Mouse (Mus musculus) mouse trophoblast stem cell (cell line): ENCODE measurements at regions not wholly inside any gene's neighbourhood (a gene's known extent, or its start where the extent isn't known, plus 50 kb on each side); places are given as distances from the start of the nearest gene placed in this dataset.

Source experiments
- in situ Hi-C, 2 experiments: fragments of 300-500 bp; cut with MseI, MboI; formaldehyde crosslinking; loops; 2 replicates in 1 of 2; 3 replicates in 1 of 2; pipeline ENCODE4 v1.15.1; 2025

DNA sequence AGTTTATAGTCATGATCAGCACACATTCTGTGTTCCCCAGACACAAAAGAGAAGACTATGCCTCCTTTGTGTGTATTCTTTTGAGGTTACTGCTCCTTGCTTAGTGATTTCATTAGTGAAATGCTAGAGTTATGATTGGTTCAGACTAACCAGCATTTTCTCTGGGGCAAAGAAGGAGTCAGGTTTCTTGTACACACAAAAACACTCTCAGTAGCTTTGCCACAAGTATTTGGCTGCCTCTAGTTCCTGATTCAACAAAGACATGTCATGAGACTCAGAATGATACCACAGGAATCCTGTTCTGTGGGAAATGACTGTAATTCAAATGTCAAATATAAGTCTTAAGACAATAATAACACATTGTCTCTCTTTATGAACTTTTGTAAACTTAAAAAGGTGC is 86.9 kb downstream of the Alx1 start:
- in situ Hi-C loops: no loop called here

DNA sequence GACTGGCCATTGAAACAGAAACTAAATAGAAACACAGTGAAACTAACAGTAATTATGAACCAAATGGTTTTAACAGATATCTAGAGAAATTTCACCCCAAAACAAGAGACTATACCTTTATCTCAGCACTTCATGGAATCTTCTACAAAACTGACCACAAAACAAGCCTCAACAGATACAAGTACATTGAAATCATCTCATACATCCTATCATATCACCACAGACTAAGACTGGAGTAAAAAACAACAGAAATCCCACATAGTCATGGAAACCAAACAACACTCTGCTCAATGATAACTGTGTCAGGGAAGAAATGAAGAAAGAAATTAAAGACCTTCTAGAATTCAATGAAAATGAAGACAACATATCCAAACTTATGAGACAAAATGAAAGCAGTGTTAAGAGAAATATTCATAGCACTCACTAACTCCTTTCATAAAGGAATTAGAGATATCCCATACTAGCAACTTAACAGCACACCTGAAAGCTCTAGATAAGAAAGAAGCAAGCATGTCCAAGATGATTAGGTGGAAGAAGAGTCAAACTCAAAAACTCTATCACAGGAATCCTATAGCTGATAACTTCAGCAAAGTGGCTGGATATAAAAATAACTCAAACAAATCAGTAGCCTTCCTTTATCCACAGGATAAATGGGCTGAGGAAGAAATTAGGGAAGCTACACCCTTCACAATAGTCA is 89.0 kb downstream of the Alx1 start:
- in situ Hi-C loops: no loop called here

DNA sequence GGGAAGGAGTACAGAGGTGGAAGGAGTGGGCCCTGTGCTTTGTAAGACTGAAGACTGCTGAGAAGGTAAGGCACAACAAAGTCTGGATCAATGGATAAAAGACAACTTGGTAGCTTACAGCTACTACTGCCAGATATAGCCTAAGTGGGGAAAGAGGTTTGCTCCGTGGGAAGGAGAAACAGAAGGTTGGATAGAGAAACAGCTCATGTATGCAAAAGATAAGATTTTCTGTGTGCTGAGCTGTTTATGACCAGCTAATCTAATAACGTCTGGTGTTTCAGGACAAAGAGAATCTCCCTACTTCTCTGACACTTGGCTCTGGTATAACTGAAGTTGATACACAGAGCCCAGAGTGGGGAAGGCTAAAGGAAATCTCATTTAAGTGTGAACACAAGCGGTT is 98.6 kb downstream of the Alx1 start:
- in situ Hi-C loops: no loop called here

DNA sequence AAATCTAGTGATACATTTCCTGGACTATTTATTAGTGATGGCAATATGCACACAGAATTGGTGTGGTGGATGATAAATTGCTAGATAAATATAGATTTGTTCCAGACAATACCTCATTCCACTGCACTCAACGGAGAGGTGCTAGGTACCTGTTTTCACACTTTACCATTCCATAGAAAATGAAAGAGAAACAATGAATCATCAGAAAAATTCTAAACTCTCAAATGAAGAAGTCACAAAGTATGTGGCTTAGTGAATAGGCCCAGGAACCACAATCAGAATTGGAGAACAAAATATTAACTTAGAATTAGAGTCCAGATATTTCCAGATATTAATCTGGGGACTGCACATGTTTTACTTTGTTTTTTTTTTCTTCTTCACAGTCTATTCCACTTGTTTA is 101.4 kb downstream of the Alx1 start:
- in situ Hi-C loops: no loop called here

DNA sequence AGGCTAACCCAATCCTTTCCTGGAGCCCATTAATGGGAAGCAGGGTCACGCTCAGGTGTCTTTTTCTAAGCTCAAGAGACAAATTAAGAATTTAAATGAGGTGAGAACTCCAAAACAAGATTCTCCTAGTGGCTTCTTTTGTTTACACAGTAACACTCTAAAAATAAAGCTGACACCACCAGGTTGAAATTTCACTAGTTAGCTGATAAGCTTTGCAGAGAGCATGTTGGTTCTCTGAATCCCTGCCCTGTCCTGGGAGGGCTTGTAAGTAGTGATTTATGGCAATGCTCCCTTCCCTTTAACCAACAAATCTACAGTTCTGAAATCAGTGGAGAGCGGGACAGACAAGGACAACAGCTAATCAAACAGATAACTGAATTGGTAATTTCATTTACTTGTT is 132.6 kb downstream of the Alx1 start:
- in situ Hi-C loops: no loop called here

DNA sequence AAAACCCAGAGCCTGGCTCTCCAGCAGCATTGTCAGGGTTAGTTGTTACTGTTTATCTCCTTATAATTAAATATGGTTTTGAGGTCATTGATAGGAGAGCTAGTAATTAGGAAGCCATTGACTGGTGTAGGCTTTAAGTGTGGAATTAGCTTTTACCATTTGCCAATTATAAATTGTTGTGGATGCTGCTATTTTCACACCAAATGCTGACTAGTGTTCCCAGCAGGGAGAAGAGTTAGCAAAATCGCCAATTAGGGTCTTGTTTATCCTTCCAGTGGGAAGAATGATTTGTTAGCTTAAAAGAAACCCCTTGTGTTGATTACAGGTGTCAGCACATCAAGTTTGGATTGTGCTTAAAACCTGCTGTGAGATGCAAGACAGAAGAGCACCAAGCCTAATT is 134.1 kb downstream of the Alx1 start:
- in situ Hi-C loops: no loop called here

DNA sequence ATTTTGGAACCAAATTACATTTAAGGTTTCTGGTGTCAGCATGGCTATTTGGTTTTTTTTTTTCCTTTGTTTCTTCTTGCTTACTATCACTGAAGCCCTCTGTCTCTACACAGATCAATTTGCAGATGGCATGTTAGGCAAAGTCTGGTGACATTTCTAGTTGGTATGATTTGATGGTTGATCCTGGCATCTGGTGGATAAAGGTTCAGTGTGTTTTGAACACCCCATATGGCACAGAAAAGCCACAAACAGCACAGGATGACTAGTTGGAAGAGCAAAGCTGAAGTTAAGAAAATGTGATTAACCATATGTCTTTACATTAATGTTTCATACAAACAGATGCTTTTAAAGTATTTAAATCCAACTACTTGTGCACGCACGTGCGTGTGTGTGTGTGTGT is 137.6 kb downstream of the Alx1 start:
- in situ Hi-C loops: no loop called here

DNA sequence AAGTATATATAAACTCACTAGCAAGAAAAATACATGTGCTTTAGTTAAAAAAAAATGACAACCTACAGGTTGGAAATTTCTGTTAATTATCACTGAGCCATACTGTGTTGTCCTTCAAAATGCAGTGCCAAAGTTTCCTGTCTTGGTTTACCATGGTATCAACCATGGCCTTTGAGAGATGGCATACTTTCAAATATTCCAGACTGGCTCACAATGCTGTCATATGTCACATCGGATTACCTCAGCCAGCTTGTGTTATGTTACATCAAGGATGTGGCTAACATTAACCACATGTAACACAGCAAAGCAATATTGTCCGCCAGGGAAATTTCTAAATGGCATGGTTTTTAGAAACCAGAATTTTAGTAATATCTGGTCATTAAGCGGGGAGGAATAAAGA is 140.3 kb downstream of the Alx1 start:
- in situ Hi-C loops: no loop called here

DNA sequence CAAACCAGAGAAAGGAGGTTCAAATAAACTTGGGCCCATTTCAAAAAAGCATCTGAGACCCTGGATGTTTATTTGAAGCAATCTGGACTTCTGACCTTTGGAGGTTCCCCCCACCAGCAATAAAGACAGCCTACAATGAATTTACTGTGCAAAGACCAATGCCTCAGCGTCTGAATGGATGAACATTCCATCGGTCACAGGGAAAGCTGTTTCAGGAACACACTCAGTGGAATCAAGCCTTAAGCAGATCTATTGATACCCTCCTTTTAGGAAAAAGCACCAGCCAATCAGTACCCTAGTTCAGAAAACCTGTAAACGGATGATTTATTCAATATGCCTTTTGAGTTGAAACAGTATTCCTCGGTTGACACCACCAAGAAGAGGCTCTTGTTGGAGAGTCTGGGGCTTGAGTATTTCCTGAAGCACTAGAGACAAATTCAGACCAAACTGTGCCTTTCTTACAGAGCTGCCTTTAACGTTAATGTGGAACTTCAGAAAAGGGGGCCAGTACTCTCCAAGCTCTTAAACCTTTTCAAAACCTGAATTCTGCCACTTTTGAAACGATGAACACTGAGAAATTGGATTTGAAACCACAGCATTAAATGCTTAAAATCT is 148.1 kb downstream of the Alx1 start:
- in situ Hi-C loops: no loop called here

DNA sequence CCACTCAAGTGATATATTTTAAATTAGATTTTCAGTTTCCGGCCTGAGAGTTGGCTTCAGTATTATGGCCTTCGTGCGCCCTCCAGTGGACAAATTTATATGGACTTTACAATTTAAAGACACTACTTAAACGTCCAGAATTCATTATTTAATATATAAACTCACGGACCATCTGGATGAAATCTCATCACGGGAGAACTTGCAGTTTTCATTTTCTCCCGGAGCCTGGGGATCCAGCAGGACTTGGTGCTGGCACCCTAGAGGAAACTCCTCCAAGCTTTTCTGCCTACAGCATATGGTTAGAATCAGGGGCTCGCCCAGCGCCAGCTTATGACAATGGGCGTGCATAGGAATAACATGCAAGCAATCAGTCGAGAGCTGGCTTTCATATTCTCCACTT is 152.0 kb downstream of the Alx1 start:
- in situ Hi-C loops: no loop called here

DNA sequence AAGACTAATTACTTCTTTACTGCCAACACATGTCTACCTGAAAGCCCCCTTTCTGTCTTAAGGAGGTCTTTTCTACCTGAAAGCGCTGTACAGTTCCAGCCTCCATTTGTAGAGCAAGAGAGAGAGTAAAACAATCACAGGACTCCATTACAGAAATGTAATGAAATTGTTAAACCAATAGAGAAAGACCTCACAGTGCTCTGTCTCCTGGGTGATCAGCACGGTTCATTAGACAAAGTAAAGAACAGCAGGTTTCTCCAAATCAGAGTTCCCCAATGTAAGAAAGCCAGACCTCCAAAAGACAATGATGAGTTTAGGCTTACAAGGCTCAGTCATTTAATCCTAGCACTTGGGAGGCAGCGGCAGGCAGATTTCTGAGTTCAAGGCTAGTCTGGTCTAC is 153.1 kb downstream of the Alx1 start:
- in situ Hi-C loops: no loop called here

DNA sequence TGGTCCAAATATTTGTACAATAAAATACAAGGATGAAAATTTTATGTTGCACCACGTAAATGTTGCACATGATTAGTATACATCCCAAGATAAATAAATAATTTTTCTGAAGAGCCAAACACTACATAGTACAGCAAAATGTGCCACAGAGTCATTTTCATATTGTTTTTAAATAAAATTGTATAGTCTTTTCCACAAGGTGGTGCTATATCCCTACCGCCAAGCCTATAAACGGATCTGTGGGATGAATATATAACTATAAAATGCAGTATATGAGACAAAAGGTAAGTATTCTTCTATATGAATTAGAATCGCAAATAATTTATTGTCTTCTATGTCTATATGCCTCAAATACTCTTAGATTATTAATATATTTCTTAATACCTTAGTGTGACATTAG is 163.1 kb downstream of the Alx1 start:
- in situ Hi-C loops: no loop called here

DNA sequence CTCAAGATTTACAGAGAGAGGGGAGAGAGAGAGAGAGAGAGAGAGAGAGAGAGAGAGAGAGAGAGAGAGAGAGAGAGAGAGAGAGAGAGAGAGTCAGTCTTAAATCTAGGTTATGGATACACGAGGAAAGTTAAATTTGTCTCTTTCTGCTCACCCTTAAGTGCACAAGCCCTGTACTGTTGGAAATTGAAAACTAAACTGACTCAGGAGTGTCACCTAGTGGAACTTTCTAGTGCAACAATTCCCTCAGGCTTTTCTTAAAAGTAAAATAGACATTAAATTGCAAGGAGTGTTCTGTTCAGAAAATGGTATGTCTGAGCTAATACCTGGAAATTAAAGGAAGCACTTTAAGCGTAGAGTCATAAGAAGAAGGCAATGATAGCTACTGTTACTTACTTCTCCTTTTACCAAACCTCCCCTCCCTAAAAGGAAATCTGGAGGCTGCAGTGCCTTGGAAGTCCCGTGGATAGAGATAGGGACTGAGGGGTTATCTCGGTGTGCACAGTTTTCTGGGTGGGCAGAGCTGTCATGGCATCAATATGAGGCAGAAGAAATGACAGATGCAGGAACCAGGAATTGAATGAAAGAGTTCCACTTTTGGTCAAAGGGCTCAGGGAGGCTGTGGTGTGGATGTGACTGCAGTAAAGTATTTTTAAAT is 193.3 kb downstream of the Alx1 start:
- in situ Hi-C loops: no loop called here

DNA sequence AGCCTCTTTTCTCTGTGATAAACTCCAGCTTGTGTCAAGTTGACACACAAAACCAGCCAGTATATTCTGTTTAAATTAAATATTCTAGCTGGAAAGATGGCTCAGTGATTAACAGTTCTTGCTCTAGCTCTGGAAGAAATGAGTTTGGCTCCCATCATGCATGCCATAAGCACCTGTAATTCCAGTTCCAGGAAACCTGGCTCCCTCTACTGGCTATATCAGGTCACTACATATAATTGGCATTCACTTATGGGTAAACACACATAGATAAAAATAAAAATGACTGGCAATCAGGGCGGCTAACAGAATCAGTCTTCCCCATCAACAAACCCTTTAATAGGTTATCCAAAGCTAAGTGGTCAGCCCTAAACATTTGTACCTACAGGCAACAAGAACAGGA is 194.2 kb downstream of the Alx1 start:
- in situ Hi-C loops: no loop called here

DNA sequence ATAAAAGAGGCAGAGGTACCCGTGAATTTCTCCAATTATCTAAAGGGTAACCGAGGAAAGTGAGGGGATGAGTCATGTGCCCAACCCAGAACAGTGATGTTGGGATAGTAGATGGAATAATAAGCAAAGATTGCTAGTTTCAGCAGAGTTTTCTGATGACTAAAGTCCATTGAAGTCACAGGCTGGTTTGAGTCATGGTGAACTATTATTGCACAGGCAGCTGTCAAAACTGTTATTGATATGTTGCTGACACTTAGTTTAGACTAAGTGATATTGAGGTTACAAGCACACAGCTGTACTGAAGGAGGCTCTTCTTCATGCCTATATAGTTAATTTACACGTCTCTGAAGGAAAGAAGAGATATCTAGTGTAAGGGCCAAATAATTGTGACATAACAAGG is 200.4 kb downstream of the Alx1 start:
- in situ Hi-C loops: loop anchor here in 1 of 2 experiments (10.0 kb wide), 1 partner anchor 335 kb away; the partner anchor contains the start of gene Nts

DNA sequence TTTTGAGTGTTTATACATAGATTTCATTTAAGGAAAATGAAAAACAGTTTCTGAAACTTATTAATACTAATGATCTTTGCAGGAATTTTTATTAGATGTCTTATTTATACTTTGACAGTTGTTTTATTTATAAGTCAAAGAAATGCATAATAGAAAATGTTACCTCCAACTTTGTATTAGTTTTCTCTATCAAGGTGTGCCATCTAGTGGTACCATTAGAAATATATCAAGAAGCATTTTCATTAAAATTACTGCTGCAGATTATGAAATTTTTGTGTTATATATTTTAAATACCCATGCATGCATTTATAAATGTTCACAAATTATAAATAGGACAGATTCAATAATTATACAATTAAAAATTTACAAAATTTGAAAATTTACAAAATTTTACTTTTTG is 206.6 kb downstream of the Alx1 start:
- in situ Hi-C loops: loop anchor here (5.0 to 10.0 kb wide), 2 partner anchors 326 to 329 kb away; partner anchors contain the start of gene Nts (in 1 of the 2)

DNA sequence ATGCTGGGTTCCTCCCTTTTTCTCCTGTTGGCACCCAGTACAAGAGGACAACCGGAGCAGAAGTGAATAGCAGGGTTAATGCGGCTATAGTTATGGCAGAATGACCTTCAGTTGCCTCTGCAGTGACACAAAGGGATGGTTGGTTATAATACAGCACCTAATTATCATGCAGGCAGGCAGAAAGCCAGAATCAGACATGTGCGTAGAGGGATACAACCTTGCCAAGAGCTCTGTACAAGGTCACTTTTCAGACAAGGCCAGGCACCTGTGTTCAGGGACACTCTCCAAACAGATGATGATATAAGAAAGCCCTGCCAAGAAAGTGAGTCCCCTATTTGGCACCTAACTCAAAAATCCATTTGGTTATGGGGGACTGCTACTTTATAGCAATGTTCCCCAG is 228.6 kb downstream of the Alx1 start:
- in situ Hi-C loops: no loop called here

DNA sequence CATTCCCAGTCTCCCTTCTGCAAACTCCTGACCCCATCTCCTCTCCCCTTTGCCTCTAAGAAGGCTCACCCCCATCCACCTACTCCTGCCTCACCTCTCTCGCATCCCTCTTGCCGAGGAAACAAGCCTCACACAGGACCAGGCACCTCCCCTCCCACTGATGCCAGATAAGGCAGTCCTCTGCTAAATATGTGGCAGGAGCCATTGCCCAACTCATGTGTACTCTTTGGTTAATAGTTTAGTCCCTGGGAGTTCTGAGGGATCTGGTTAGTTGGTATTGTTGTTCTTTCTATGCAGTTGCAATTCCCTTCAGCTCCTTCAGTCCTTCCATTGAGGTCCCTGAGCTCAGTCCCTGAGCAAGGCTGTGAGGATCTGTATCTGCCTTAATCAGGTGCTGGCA is 250.8 kb downstream of the Alx1 start:
- in situ Hi-C loops: no loop called here

DNA sequence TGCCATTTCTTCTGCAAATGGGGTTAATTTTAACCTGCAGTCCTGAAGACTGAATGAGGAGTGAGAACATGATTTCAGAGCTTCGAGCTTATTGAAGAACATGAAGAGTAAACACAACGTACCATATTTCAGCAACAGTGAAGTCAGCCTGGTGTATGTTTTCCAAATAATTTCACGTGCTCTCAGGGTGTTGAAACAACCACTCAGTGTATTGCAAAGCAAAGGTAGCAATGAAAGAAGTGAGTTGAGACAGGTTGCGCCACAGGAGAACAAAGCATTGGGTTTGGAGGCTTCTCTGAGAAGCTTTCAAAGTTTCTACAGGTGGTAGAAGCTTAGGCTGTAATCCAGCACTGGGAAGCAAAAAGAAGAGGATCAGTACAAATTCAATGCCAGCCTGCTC is 251.7 kb downstream of the Rassf9 start:
- in situ Hi-C loops: no loop called here

DNA sequence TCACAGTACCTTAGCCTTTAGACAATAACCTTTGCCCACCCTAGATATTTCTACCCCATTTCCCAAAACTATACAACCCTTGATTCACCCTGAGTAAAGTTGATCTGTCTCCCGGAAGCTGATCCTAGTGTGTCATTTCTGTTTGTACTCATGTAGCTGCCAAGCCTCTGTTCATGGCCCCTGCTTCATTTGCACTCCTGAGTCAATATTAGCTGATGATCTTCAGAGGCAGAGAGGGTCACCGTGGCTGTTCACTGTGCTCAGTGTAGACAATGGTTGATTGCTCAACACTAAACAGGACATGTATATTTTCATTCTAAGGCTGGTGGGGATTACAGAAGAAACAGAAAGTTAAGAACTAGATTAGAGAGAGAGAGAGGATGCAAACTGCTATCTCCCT is 250.4 kb downstream of the Rassf9 start:
- in situ Hi-C loops: no loop called here

DNA sequence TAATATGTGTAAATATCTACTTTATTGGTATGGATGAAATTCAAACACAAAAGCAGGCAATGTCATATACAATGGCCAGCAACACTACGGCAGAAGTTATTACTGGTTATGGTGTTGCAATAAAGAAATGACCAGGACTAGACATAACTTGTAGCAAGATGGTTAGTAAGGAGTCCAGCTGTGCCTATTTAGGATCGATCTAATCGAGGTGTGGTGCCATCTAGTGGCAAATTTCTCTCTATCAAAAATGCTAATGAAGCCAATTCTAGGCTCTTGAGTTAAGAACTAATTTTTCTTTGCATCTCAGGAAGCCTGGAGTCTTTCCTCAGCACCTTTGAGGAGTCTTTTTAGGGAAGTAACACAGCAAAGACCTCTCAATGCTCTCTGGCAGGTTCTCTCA is 223.2 kb downstream of the Rassf9 start:
- in situ Hi-C loops: loop anchor here (10.0 kb wide), 1 partner anchor 230 kb away; no protein-coding TSS in a partner anchor

DNA sequence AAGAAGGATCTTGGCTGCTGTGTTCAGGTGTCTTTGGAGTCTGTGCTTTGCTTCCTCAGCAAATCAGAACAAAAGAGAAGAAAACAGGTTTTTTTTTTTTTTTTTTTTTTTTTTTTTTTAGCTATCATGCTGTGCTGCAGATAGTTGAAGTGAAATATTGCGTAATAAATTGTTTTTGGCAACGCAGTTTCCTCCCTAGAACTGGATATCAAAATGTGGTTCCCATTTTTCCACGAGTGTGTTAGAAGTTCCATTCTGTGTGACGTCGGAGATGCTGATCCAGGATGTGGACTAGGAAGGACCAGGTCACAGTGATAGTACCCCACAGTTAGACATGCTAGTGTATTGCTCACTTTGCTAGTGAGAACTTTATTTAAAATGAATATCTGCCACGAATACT is 220.4 kb downstream of the Rassf9 start:
- in situ Hi-C loops: loop anchor here (10.0 kb wide), 1 partner anchor 228 kb away; no protein-coding TSS in a partner anchor

DNA sequence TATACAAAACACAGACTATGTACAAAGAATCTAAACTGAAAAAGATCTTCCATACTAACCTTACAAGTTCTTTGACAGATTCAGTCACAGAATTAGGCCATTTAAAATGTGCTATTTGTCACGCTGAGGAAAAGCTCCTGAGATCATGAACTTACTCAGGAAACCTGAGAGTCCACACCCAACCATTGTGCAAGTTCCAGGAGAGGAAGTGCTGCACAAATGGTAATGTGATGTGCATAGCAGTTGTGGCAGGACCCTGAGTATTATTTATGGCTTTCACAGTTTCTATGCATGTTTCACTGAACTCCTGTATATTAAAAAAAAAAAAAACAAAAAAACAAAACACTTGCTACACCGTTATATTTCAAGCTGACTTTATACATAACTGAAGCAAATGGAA is 200.2 kb downstream of the Rassf9 start:
- in situ Hi-C loops: no loop called here
